Mouse (Mus musculus) E14TG2a.4 (cell line): ENCODE data around the gene Gm17662.

Experiments
- CTCF ChIP-seq: conservative IDR thresholded peaks from 2 replicates; pipeline ENCODE4 v1.5.1; 2014; ENCODE audit warnings: low read length
- POU5F1 ChIP-seq: IDR thresholded peaks from 2 replicates; pipeline ENCODE4 v1.6.1; 2014; ENCODE audit warnings: low read length, borderline replicate concordance

- TF ChIP-seq CTCF (no peak), POU5F1 (no peak)
Observed at GRCm38 (mm10) chr4:104891708-104892107, 34.6 kb downstream of the Gm17662 start.
